Mouse (Mus musculus) kidney, embryonic 14.5 days (tissue): ENCODE data around the gene Uggt2. TPM values are rescaled to one million over a fixed set of nuclear protein-coding genes. Genes with fewer than 3 reads are reported as not detected.
A peak's percentile ranks its signal among the peaks of the same experiment; 100 is the strongest.

ENCODE experiments used
- ATAC-seq: fragments of 200-750 bp; cut with Nextera tagmentation; 2 replicates; pipeline ENCODE4 v1.8.0; 2017; ENCODE audit warnings: moderate number of reproducible peaks, mild to moderate bottlenecking, moderate TSS enrichment, moderate library complexity; ENCODE audit not compliant: low FRiP score, low TSS enrichment
- H3K27ac ChIP-seq: fragments of 300-500 bp; sonication (generic); 2 replicates; pipeline ENCODE4 v1.5.1; 2014; ENCODE audit warnings: low read depth, mild to moderate bottlenecking, low read length, moderate library complexity, mixed read lengths
- H3K27me3 ChIP-seq: fragments of 300-500 bp; sonication (generic); 2 replicates; pipeline ENCODE4 v1.6.1; 2014; ENCODE audit warnings: mild to moderate bottlenecking, low read length; ENCODE audit not compliant: control insufficient read depth, insufficient read depth
- H3K36me3 ChIP-seq: fragments of 300-500 bp; sonication (generic); 2 replicates; pipeline ENCODE4 v1.6.1; 2014; ENCODE audit warnings: low read length, mixed read lengths; ENCODE audit not compliant: control insufficient read depth, insufficient read depth
- H3K4me1 ChIP-seq: fragments of 300-500 bp; sonication (generic); 2 replicates; pipeline ENCODE4 v1.6.1; 2014; ENCODE audit warnings: low read length, mixed read lengths; ENCODE audit not compliant: control insufficient read depth, insufficient read depth
- H3K4me2 ChIP-seq: fragments of 300-500 bp; sonication (generic); replicated peaks from 2 replicates; pipeline ENCODE4 v1.6.1; 2014; ENCODE audit warnings: low read depth, mild to moderate bottlenecking, low read length
- H3K4me3 ChIP-seq: fragments of 300-500 bp; sonication (generic); 2 replicates; pipeline ENCODE4 v1.5.1; 2014; ENCODE audit warnings: mild to moderate bottlenecking, low read length
- H3K9ac ChIP-seq: fragments of 300-500 bp; sonication (generic); 2 replicates; pipeline ENCODE4 v1.6.1; 2014; ENCODE audit warnings: low read depth, mild to moderate bottlenecking, low read length, moderate library complexity
- H3K9me3 ChIP-seq: fragments of 300-500 bp; sonication (generic); 2 replicates; pipeline ENCODE4 v1.6.1; 2016; ENCODE audit warnings: low read length; ENCODE audit not compliant: control insufficient read depth
- WGBS: fragments of 180-500 bp; shearing (Covaris S2); extraction: QIAGEN DNeasy Blood & Tissue Kit; methylation state at CpG from one replicate; pipeline ENCODE4 v1.1.7; 2014; 5-methylcytosine and 5-hydroxymethylcytosine counted together
- polyA plus RNA-seq: library from polyadenylated mRNA; unstranded; fragments of >200 nt; fragmentation: Nextera tagmentation; extraction: Ambion mirVana; gene quantifications from 2 replicates; pipeline ENCODE4 v1.2.1, GENCODE M21; 2014

The Uggt2 gene
- polyA plus RNA-seq, 1 experiment from 2014 or later, result 18.1 TPM

GRCm38 (mm10) chr14:119052969-119053368 is 46.3 kb downstream of the Uggt2 start:
- Histone ChIP-seq H3K9ac (no peak overlapping the region), H3K4me2 (no peak overlapping the region), H3K27ac (no peak overlapping the region), H3K4me3 (no peak overlapping the region), H3K27me3 (no peaks in the 10 kb centered on the region), H3K36me3 (peaks cover 10% of the 10 kb centered on the region; the same call in 1 of the 2 replicates), H3K4me1 (no peaks in the 10 kb centered on the region), H3K9me3 (no peaks in the 10 kb centered on the region)
- ATAC-seq, result no peak
- 97% methylated on average over 1 of the region's 1 CpGs for WGBS

GRCm38 (mm10) chr14:119052361-119052760 is 46.9 kb downstream of the Uggt2 start:
- 93% methylated on average over 3 of the region's 3 CpGs for WGBS
- H3K4me3 ChIP-seq, result no peak overlapping the region
- no peak for ATAC-seq
- no peaks in the 10 kb centered on the region for H3K9me3 ChIP-seq
- peaks cover 10% of the 10 kb centered on the region; the same call in 1 of the 2 replicates for H3K36me3 ChIP-seq
- H3K27me3 ChIP-seq, result no peaks in the 10 kb centered on the region
- H3K9ac ChIP-seq, result no peak overlapping the region
- H3K4me1 ChIP-seq, result no peaks in the 10 kb centered on the region
- no peak overlapping the region for H3K27ac ChIP-seq
- H3K4me2 ChIP-seq, result no peak overlapping the region

- Histone ChIP-seq H3K9ac (no peak overlapping the region), H3K4me1 (no peaks in the 10 kb centered on the region), H3K36me3 (peaks cover 3% of the 10 kb centered on the region; the same call in 1 of the 2 replicates), H3K4me3 (no peak overlapping the region), H3K27ac (no peak overlapping the region), H3K27me3 (no peaks in the 10 kb centered on the region), H3K9me3 (no peaks in the 10 kb centered on the region), H3K4me2 (no peak overlapping the region)
- 80% methylated on average over 7 of the region's 7 CpGs for WGBS
- ATAC-seq, result no peak
Observed at GRCm38 (mm10) chr14:119043765-119044164, 55.5 kb downstream of the Uggt2 start.

- Histone ChIP-seq H3K36me3 (peaks cover 12% of the 10 kb centered on the region; the same call in 1 of the 2 replicates), H3K4me3 (no peak overlapping the region), H3K4me1 (no peaks in the 10 kb centered on the region), H3K27ac (no peak overlapping the region), H3K27me3 (no peaks in the 10 kb centered on the region), H3K9ac (no peak overlapping the region), H3K9me3 (no peaks in the 10 kb centered on the region), H3K4me2 (no peak overlapping the region)
- ATAC-seq, result no peak
- WGBS, result 68% methylated on average over 1 of the region's 1 CpGs
Observed at GRCm38 (mm10) chr14:119040253-119040652, 59.0 kb downstream of the Uggt2 start.

- H3K4me3 ChIP-seq, result no peak overlapping the region
- no peak overlapping the region for H3K4me2 ChIP-seq
- peaks cover 28% of the 10 kb centered on the region for H3K36me3 ChIP-seq
- whole genome bisulfite sequencing, result 61% methylated on average over 3 of the region's 3 CpGs
- 0 out of 2 replicates have a peak overlapping the region, but pooled peaks have one; percentile 4 for H3K9ac ChIP-seq
- no peak overlapping the region for H3K27ac ChIP-seq
- ATAC-seq, result no peak
- H3K4me1 ChIP-seq, result no peaks in the 10 kb centered on the region
- no peaks in the 10 kb centered on the region for H3K27me3 ChIP-seq
- no peaks in the 10 kb centered on the region for H3K9me3 ChIP-seq
Observed at GRCm38 (mm10) chr14:119037755-119038154, 61.5 kb downstream of the Uggt2 start.

- H3K27me3 ChIP-seq, result no peaks in the 10 kb centered on the region
- H3K36me3 ChIP-seq, result peaks cover 28% of the 10 kb centered on the region
- no peaks in the 10 kb centered on the region for H3K9me3 ChIP-seq
- H3K9ac ChIP-seq, result no peak overlapping the region
- H3K4me1 ChIP-seq, result no peaks in the 10 kb centered on the region
- no peak for ATAC-seq
- WGBS, result 92% methylated on average over 12 of the region's 12 CpGs
- no peak overlapping the region for H3K4me3 ChIP-seq
- H3K4me2 ChIP-seq, result no peak overlapping the region
- no peak overlapping the region for H3K27ac ChIP-seq
Observed at GRCm38 (mm10) chr14:119037076-119037683, 62.0 kb downstream of the Uggt2 start.

- WGBS, result 57% methylated on average over 2 of the region's 2 CpGs
- peaks cover 20% of the 10 kb centered on the region for H3K36me3 ChIP-seq
- ATAC-seq, result no peak
- H3K27ac ChIP-seq, result no peak overlapping the region
- H3K4me1 ChIP-seq, result no peaks in the 10 kb centered on the region
- H3K9me3 ChIP-seq, result no peaks in the 10 kb centered on the region
- no peaks in the 10 kb centered on the region for H3K27me3 ChIP-seq
- H3K4me2 ChIP-seq, result no peak overlapping the region
- H3K9ac ChIP-seq, result no peak overlapping the region
- no peak overlapping the region for H3K4me3 ChIP-seq
Observed at GRCm38 (mm10) chr14:119027675-119028253, 71.5 kb downstream of the Uggt2 start.

- no peaks in the 10 kb centered on the region for H3K27me3 ChIP-seq
- H3K27ac ChIP-seq, result no peak overlapping the region
- H3K4me2 ChIP-seq, result no peak overlapping the region
- H3K4me3 ChIP-seq, result no peak overlapping the region
- H3K36me3 ChIP-seq, result peaks cover 20% of the 10 kb centered on the region
- no peaks in the 10 kb centered on the region for H3K9me3 ChIP-seq
- ATAC-seq, result 0 out of 2 replicates have a peak, but pooled peaks have one; percentile 78
- 48% methylated on average over 4 of the region's 4 CpGs for WGBS
- no peaks in the 10 kb centered on the region for H3K4me1 ChIP-seq
- H3K9ac ChIP-seq, result no peak overlapping the region
Observed at GRCm38 (mm10) chr14:119027130-119027529, 72.1 kb downstream of the Uggt2 start.

GRCm38 (mm10) chr14:119025889-119026288 is 73.3 kb downstream of the Uggt2 start:
- WGBS, result 71% methylated on average over 5 of the region's 5 CpGs
- H3K9ac ChIP-seq, result no peak overlapping the region
- no peaks in the 10 kb centered on the region for H3K9me3 ChIP-seq
- H3K4me2 ChIP-seq, result no peak overlapping the region
- ATAC-seq, result no peak
- no peak overlapping the region for H3K4me3 ChIP-seq
- H3K4me1 ChIP-seq, result no peaks in the 10 kb centered on the region
- H3K27ac ChIP-seq, result no peak overlapping the region
- H3K27me3 ChIP-seq, result no peaks in the 10 kb centered on the region
- H3K36me3 ChIP-seq, result peaks cover 13% of the 10 kb centered on the region; the same call in 1 of the 2 replicates
